Mouse (Mus musculus) liver, postnatal 0 days (tissue): ENCODE measurements around the gene Xpnpep1. TPM values are rescaled to one million over a fixed set of nuclear protein-coding genes. Genes with fewer than 3 reads are reported as not detected.

ENCODE experiments used
- ATAC-seq: fragments of 200-750 bp; cut with Nextera tagmentation; 2 replicates; pipeline ENCODE4 v1.8.0; 2017; ENCODE audit warnings: mild to moderate bottlenecking, moderate library complexity
- DNase-seq: peaks from one replicate; pipeline ENCODE4 v3.0.0-alpha.2; 2016
- H3K27ac ChIP-seq: fragments of 300-500 bp; sonication (generic); 2 replicates; pipeline ENCODE4 v1.5.1; 2014; ENCODE audit warnings: antibody characterized with exemption, moderate library complexity, mild to moderate bottlenecking, low read depth
- H3K27me3 ChIP-seq: fragments of 300-500 bp; sonication (generic); 2 replicates; pipeline ENCODE4 v1.6.1; 2014; ENCODE audit warnings: low read length, control low read depth, mixed read lengths; ENCODE audit not compliant: insufficient read depth
- H3K36me3 ChIP-seq: fragments of 300-500 bp; sonication (generic); replicated peaks from 2 replicates; pipeline ENCODE4 v1.6.1; 2014; ENCODE audit warnings: mild to moderate bottlenecking, control low read depth, low read length, moderate library complexity, mixed read lengths; ENCODE audit not compliant: insufficient read depth
- H3K4me1 ChIP-seq: fragments of 300-500 bp; sonication (generic); 2 replicates; pipeline ENCODE4 v1.6.1; 2014; ENCODE audit warnings: antibody characterized with exemption, mild to moderate bottlenecking, control low read depth; ENCODE audit not compliant: insufficient read depth
- H3K4me2 ChIP-seq: fragments of 300-500 bp; sonication (generic); 2 replicates; pipeline ENCODE4 v1.6.1; 2014; ENCODE audit warnings: low read depth, mild to moderate bottlenecking, low read length, moderate library complexity, mixed read lengths
- H3K4me3 ChIP-seq: fragments of 300-500 bp; sonication (generic); 2 replicates; pipeline ENCODE4 v1.5.1; 2014; ENCODE audit warnings: low read depth, low read length
- H3K9ac ChIP-seq: fragments of 300-500 bp; sonication (generic); replicated peaks from 2 replicates; pipeline ENCODE4 v1.6.1; 2014; ENCODE audit warnings: mild to moderate bottlenecking, moderate library complexity
- H3K9me3 ChIP-seq: fragments of 300-500 bp; sonication (generic); 2 replicates; pipeline ENCODE4 v1.6.1; 2016; ENCODE audit warnings: mild to moderate bottlenecking, control low read depth, low read length, mixed read lengths
- CTCF ChIP-seq: sonication (generic); IDR thresholded peaks from 2 replicates; pipeline ENCODE4 v1.5.1; 2016; ENCODE audit warnings: antibody characterized with exemption, low read depth
- EP300 ChIP-seq: IDR thresholded peaks from 2 replicates; pipeline ENCODE4 v1.6.1; 2016; ENCODE audit warnings: antibody characterized with exemption, low read depth, mild to moderate bottlenecking
- WGBS: fragments of 180-500 bp; shearing (Covaris S2); extraction: QIAGEN DNeasy Blood & Tissue Kit; methylation state at CpG from one replicate; pipeline ENCODE4 v1.1.7; 2014; ENCODE audit not compliant: insufficient replicate concordance; 5-methylcytosine and 5-hydroxymethylcytosine counted together
- polyA plus RNA-seq: library from polyadenylated mRNA; unstranded; fragments of >200 nt; fragmentation: Nextera tagmentation; extraction: Ambion mirVana; gene quantifications from 2 replicates; pipeline ENCODE4 v1.2.1, GENCODE M21; 2015

The Xpnpep1 gene
- polyA plus RNA-seq, 1 experiment from 2014 or later, result 62.0 TPM

DNA sequence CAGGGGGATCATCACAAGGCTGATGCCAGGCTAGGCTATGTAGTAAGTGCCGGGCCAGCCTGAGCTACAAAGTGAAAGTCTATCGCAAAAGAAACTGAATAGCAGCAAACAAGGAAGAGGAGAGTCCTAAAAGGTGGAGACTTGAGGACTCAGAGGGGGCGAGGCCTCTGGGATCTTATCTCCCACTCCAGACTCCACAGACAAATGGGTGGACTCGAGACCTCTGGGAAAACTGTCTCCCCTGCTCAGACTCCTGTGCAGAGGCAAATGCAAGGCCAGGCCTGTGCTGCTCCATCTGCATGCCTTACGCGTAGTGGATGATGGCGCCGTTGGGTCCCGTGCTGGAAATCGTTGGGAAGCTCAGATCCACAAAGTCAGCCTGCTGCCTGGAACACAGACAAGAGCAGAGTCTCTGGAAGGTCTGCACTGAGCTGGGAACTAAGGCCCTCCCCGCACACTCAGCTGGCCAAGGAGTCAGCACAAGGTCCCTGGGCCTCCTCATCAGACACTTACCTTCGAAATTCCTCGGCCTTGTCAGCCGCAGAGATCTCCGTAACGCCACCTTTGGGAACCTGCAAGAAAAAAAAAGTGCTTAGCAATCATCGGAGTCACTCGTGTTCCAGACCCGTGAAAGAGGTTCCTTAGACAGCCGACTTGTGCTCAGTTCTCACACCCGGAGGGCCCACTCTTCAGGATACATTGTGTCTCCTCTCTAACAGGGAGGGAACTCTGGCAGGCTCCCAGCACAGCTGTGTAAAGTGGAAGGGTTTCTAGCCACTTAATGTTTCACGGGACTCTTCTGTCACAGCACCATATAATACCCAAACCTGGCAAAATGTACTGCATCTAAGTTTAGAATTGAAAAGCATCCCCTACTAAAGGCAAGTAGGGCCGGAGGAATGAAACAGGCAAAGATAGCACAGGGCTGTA lies 37.6 kb downstream of the Xpnpep1 start:
- WGBS, result 78% methylated on average over 23 of the region's 23 CpGs
- Histone ChIP-seq H3K36me3 (peaks cover 91% of the 10 kb centered on the region), H3K4me2 (peak overlapping the region; percentile 45), H3K27me3 (no peaks in the 10 kb centered on the region), H3K4me3 (no peak overlapping the region), H3K9ac (no peak overlapping the region), H3K9me3 (no peaks in the 10 kb centered on the region), H3K27ac (peak overlapping the region; percentile 60; the same call in 1 of the 2 replicates), H3K4me1 (peaks cover 13% of the 10 kb centered on the region)
- ATAC-seq (peak; percentile 71), DNase-seq (no peak)
- TF ChIP-seq EP300 (peak; percentile 21; the same call in 1 of the 2 replicates), CTCF (no peak)

DNA sequence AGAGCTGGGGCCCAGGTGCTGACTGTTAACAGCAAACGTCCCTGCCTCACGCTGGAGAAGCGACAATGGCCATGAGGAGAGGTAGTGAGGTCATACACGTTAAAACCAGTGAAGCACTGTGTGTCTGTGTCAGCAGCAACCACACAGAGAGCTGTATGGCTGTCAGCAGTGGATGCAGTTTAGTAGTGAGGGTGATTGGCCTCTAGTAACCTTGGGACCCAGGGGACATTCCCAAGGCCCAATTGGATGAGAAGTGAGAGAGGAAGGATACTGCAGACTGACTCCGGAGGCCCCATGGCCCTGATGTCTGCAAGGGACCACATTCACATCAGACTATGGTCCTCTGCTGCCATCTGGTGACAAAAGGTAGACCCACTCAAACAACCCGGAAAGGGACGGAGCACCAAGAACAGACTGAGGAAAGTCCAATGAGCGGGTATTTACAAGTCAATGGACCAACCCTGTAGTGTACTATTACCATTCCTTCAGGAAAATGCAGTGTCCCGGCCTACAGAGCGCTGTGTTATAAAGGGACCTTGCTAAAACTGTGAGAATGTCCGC lies 47.1 kb downstream of the Xpnpep1 start:
- 74% methylated on average over 11 of the region's 11 CpGs for WGBS
- Histone ChIP-seq H3K4me2 (no peak overlapping the region), H3K4me3 (no peak overlapping the region), H3K4me1 (no peaks in the 10 kb centered on the region), H3K27me3 (no peaks in the 10 kb centered on the region), H3K36me3 (peaks cover 69% of the 10 kb centered on the region), H3K27ac (no peak overlapping the region), H3K9ac (no peak overlapping the region), H3K9me3 (no peaks in the 10 kb centered on the region)
- TF ChIP-seq EP300 (no peak), CTCF (peak; percentile 67)
- DNase-seq (no peak), ATAC-seq (no peak)

DNA sequence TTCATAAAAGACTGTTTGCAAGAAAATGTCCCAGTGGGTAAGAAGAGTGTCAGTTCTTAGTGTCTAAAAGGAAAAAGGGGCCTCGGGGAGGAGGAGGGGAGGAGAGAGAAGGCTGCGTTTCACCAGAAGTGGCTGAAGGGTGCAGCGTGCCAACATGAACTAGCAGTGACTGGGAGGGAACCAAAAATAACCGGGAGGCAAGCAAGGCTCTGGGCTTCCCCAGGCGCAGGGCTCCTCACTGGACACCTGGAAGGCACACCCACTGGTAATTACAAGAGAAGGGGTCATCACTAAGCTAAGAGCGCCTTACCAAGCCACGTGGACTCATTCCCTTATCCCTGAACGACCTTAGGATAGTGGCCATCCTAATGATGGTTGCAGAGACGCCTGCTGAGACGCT lies 48.1 kb downstream of the Xpnpep1 start:
- no peak for TF ChIP-seq CTCF
- no peak for TF ChIP-seq EP300
- Histone ChIP-seq H3K9ac (no peak overlapping the region), H3K4me2 (no peak overlapping the region), H3K27ac (no peak overlapping the region), H3K27me3 (no peaks in the 10 kb centered on the region), H3K9me3 (no peaks in the 10 kb centered on the region), H3K4me1 (no peaks in the 10 kb centered on the region), H3K4me3 (no peak overlapping the region), H3K36me3 (peaks cover 59% of the 10 kb centered on the region)
- ATAC-seq, result no peak
- no peak for DNase-seq
- WGBS, result 89% methylated on average over 10 of the region's 10 CpGs

DNA sequence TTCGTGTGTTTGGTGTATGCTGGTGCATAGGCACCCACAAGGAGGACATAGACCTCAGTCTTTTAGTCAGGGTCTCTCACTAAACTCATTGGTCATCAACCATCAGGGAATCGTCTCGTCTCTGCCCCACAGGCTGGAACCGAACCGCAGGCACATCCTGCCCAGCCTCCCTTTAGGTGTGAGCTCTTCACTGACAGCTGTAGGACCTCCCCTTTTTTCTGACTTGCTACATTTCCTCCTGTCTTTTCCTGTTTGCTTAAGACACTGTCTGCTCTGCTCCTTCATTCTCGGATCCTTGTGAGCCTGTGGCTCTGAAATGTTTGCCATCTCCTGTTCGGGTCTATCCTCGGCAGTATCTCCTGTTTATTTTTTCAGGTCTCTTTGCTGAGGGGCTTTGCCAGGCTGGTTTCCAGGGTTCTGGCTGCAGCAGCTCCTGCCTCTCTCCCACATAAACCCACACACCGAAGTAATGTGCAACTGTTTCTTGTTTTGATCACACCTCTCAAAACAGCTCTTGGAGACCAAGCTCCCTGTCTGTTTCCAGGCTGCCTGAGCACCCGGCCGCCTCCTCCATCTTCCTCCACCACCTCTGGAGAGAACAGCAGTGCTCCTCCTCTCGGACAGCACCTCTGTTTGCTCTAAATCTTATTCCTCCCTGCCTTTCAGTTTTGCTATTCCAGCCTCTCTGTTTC lies 60.8 kb downstream of the Xpnpep1 start:
- no peak for ATAC-seq
- Histone ChIP-seq H3K4me3 (no peak overlapping the region), H3K27ac (no peak overlapping the region), H3K27me3 (no peaks in the 10 kb centered on the region), H3K9me3 (no peaks in the 10 kb centered on the region), H3K9ac (no peak overlapping the region), H3K36me3 (no peaks in the 10 kb centered on the region), H3K4me1 (no peaks in the 10 kb centered on the region), H3K4me2 (0 out of 2 replicates have a peak overlapping the region, but pooled peaks have one; percentile 7)
- no peak for DNase-seq
- no peak for TF ChIP-seq CTCF
- TF ChIP-seq EP300, result no peak
- WGBS, result 39% methylated on average over 12 of the region's 12 CpGs

DNA sequence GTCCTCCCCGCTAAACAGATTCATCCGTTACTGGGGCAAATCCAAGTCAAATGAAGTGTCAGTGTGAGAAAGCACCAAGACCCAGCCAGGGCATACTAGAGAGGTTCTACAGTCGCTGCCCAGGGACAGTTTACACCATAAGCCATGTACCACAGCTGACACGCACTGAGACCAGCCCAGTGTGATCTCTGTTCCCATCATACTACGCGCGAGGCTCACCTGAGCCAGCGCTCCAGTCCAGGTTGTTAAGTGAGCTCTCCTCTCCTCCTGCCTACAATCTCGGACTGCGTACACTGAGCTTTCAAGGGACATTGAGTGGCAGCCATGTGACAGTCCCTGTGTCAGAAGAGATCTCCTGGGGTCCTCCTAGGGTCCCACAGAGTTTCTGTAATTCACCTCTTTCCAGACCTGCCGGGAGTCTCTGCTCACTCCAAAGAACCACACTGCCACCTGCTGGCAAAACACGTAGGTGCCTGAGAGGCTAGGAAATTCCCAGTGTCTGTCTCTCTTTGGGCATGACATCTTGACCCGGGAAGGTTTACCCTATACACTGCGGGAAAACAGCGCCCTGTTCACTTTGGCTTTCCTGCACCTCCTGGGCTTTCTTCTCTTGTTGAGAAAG lies 64.3 kb downstream of the Xpnpep1 start:
- TF ChIP-seq EP300 (no peak), CTCF (peak; percentile 84)
- Histone ChIP-seq H3K27ac (no peak overlapping the region), H3K4me3 (no peak overlapping the region), H3K4me1 (no peaks in the 10 kb centered on the region), H3K27me3 (no peaks in the 10 kb centered on the region), H3K36me3 (no peaks in the 10 kb centered on the region), H3K4me2 (no peak overlapping the region), H3K9me3 (no peaks in the 10 kb centered on the region), H3K9ac (no peak overlapping the region)
- ATAC-seq (no peak), DNase-seq (peak; percentile 77)
- WGBS, result 56% methylated on average over 15 of the region's 15 CpGs
